Mouse (Mus musculus) liver, embryonic 15.5 days (tissue): ENCODE data around the gene Trmt5. TPM values are rescaled to one million over a fixed set of nuclear protein-coding genes. Genes with fewer than 3 reads are reported as not detected.
A peak's percentile ranks its signal among the peaks of the same experiment; 100 is the strongest.

ENCODE experiments used
- ATAC-seq: fragments of 200-750 bp; cut with Nextera tagmentation; 2 replicates; pipeline ENCODE4 v1.8.0; 2017; ENCODE audit warnings: moderate number of reproducible peaks, mild to moderate bottlenecking, moderate library complexity; ENCODE audit not compliant: insufficient read depth
- H3K27ac ChIP-seq: fragments of 300-500 bp; sonication (generic); replicated peaks from 2 replicates; pipeline ENCODE4 v1.5.1; 2015; ENCODE audit warnings: mild to moderate bottlenecking, inconsistent platforms
- H3K27me3 ChIP-seq: fragments of 300-500 bp; sonication (generic); 2 replicates; pipeline ENCODE4 v1.6.1; 2015; ENCODE audit warnings: mild to moderate bottlenecking, inconsistent platforms
- H3K36me3 ChIP-seq: fragments of 300-500 bp; sonication (generic); replicated peaks from 2 replicates; pipeline ENCODE4 v1.6.1; 2015; ENCODE audit warnings: moderate library complexity, mild to moderate bottlenecking, inconsistent platforms
- H3K4me1 ChIP-seq: fragments of 300-500 bp; sonication (generic); replicated peaks from 2 replicates; pipeline ENCODE4 v1.6.1; 2015; ENCODE audit warnings: inconsistent platforms
- H3K4me2 ChIP-seq: fragments of 300-500 bp; sonication (generic); 2 replicates; pipeline ENCODE4 v1.6.1; 2015; ENCODE audit warnings: moderate library complexity, mild to moderate bottlenecking, inconsistent platforms
- H3K4me3 ChIP-seq: fragments of 300-500 bp; sonication (generic); replicated peaks from 2 replicates; pipeline ENCODE4 v1.5.1; 2015; ENCODE audit warnings: mild to moderate bottlenecking, inconsistent platforms
- H3K9ac ChIP-seq: fragments of 300-500 bp; sonication (generic); 2 replicates; pipeline ENCODE4 v1.6.1; 2015; ENCODE audit warnings: moderate library complexity, mild to moderate bottlenecking, inconsistent platforms
- H3K9me3 ChIP-seq: fragments of 300-500 bp; sonication (generic); replicated peaks from 2 replicates; pipeline ENCODE4 v1.6.1; 2016; ENCODE audit warnings: inconsistent platforms
- WGBS: fragments of 180-500 bp; shearing (Covaris S2); methylation state at CpG from one replicate; pipeline ENCODE4 v1.1.7; 2015; ENCODE audit warnings: mixed read lengths; ENCODE audit not compliant: insufficient replicate concordance; 5-methylcytosine and 5-hydroxymethylcytosine counted together
- polyA plus RNA-seq: library from polyadenylated mRNA; unstranded; fragments of >200 nt; fragmentation: Nextera tagmentation; extraction: Ambion mirVana; gene quantifications from 2 replicates; pipeline ENCODE4 v1.2.1, GENCODE M21; 2015

Gene Trmt5
- polyA plus RNA-seq, 1 experiment from 2014 or later: 6.3 TPM

- no peaks in the 10 kb centered on the region for H3K27me3 ChIP-seq
- H3K9me3 ChIP-seq: no peaks in the 10 kb centered on the region
- no peaks in the 10 kb centered on the region for H3K4me1 ChIP-seq
- H3K9ac ChIP-seq: no peak overlapping the region
- no peak overlapping the region for H3K27ac ChIP-seq
- H3K36me3 ChIP-seq: no peaks in the 10 kb centered on the region
- no peak overlapping the region for H3K4me2 ChIP-seq
- WGBS: 56% methylated on average over 7 of the region's 7 CpGs
- no peak overlapping the region for H3K4me3 ChIP-seq
- no peak for ATAC-seq
These were observed 31.5 kb upstream of the Trmt5 start for GRCm38 (mm10) chr12:73317706-73318686.

DNA sequence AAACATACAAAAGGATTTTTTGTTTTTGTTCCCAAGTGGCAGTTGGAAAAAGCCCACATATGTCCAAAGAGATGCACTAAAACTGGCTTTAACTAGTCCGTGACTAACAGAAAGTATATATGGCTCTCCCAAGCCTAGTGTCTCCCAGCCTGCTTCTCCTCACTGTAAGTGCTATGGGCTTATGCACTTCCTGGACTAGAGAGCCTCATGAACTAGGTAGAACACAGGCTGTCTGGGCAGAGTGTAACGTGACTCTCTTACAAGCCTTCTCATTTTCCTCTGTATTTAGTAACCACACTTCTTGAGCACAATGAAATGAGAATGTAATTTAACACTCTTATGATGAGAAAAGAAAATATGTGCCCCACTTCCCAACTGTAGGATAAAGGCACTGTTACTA is 22.2 kb upstream of the Trmt5 start:
- no peak for ATAC-seq
- H3K4me3 ChIP-seq: no peak overlapping the region
- H3K9ac ChIP-seq: no peak overlapping the region

GRCm38 (mm10) chr12:73307750-73308149 is 21.2 kb upstream of the Trmt5 start:
- H3K36me3 ChIP-seq: no peaks in the 10 kb centered on the region
- H3K27me3 ChIP-seq: no peaks in the 10 kb centered on the region
- H3K4me1 ChIP-seq: no peaks in the 10 kb centered on the region
- H3K4me3 ChIP-seq: no peak overlapping the region
- H3K27ac ChIP-seq: no peak overlapping the region
- WGBS: 73% methylated on average over 4 of the region's 4 CpGs
- H3K4me2 ChIP-seq: no peak overlapping the region
- H3K9me3 ChIP-seq: no peaks in the 10 kb centered on the region
- no peak for ATAC-seq
- H3K9ac ChIP-seq: no peak overlapping the region

More for the DNA sequence above, 22.2 kb upstream of the Trmt5 start:
- Histone ChIP-seq H3K9me3 (no peaks in the 10 kb centered on the region), H3K27ac (no peak overlapping the region), H3K4me2 (no peak overlapping the region), H3K27me3 (no peaks in the 10 kb centered on the region), H3K36me3 (no peaks in the 10 kb centered on the region), H3K4me1 (no peaks in the 10 kb centered on the region)
- WGBS: 71% methylated on average over 2 of the region's 2 CpGs

DNA sequence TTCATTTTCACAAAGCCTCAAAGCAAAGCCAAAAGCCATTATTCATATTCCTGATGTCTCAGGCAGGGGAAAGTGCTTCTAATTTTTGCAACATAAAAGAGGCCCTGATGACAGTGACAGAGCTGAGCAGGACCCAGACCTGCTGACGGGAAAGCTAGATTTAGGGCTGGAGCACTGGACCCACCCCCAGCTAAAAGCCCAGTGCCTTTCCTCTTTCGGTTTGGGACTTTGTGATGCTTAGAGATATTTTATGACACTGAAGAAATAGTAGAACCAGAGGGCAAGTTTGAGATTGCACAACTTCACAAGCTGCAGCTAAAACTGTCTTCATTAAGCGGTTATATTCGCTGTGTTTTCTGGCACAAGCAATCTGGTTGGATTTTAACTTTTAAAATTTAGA is 18.1 kb upstream of the Trmt5 start:
- H3K9ac ChIP-seq: no peak overlapping the region
- H3K36me3 ChIP-seq: no peaks in the 10 kb centered on the region
- 75% methylated on average over 4 of the region's 4 CpGs for WGBS
- H3K27me3 ChIP-seq: no peaks in the 10 kb centered on the region
- H3K4me3 ChIP-seq: no peak overlapping the region
- H3K9me3 ChIP-seq: no peaks in the 10 kb centered on the region
- H3K27ac ChIP-seq: no peak overlapping the region
- no peak overlapping the region for H3K4me2 ChIP-seq
- no peak for ATAC-seq
- no peaks in the 10 kb centered on the region for H3K4me1 ChIP-seq

GRCm38 (mm10) chr12:73300531-73300930 is 14.0 kb upstream of the Trmt5 start:
- 71% methylated on average over 2 of the region's 2 CpGs for WGBS
- Histone ChIP-seq H3K9ac (no peak overlapping the region), H3K4me2 (no peak overlapping the region), H3K27ac (no peak overlapping the region), H3K27me3 (no peaks in the 10 kb centered on the region), H3K36me3 (no peaks in the 10 kb centered on the region), H3K4me1 (no peaks in the 10 kb centered on the region), H3K4me3 (no peak overlapping the region), H3K9me3 (no peaks in the 10 kb centered on the region)
- no peak for ATAC-seq

GRCm38 (mm10) chr12:73298621-73299020 is 12.1 kb upstream of the Trmt5 start:
- Histone ChIP-seq H3K36me3 (no peaks in the 10 kb centered on the region), H3K27me3 (no peaks in the 10 kb centered on the region), H3K9ac (no peak overlapping the region), H3K4me1 (no peaks in the 10 kb centered on the region), H3K4me3 (no peak overlapping the region), H3K27ac (no peak overlapping the region), H3K4me2 (no peak overlapping the region), H3K9me3 (no peaks in the 10 kb centered on the region)
- ATAC-seq: no peak
- 75% methylated on average over 5 of the region's 5 CpGs for WGBS

DNA sequence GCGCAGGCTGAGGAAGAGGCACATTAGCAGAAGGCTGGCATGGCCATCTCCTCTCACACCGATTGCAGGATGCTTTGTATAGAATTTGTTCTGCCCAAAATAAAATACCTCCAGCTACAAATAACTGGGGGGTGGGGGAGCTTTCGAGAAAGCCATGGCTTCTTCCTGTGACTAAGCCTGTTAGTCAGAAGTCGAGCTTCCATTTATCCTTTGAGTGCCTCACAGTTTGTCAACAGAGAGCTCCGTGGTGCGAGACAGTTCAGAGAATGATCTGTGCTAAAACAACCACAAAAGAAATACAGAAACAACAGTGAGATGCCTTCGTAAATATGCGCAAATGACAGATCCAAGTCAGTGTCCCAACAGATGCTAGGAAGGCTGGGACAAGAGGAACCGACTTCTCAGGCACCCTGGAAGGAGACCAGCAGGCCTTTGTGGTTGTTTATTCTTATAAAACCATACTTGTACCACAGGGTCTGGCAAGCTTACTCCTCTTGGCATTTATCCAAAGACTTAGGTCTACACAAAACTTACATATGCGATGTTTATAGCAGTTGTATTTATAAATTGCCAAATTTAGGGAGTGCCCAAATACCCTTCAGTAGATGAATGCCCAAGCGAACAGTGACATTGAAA is 9.1 kb upstream of the Trmt5 start:
- WGBS: 72% methylated on average over 11 of the region's 11 CpGs
- H3K9me3 ChIP-seq: no peaks in the 10 kb centered on the region

DNA sequence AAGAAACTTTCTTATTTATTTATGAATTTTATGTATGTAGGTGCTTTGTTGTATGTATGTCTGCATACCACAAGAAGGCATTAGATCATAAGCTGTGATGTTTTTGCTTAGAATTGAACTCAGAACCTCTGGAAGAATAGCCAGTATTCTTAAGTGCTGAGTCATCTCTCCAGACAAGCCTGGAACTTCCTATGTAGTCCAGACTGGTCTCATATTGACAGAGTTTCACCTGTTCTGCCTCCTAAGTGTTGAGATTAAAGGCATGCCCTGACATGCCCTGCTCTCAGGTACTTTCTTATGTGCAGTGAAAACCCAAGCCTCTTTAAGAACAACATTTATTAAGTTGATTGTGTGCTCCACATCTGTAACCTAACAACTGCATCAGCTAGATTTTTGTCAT is 8.4 kb upstream of the Trmt5 start:
- Histone ChIP-seq H3K4me1 (no peaks in the 10 kb centered on the region), H3K36me3 (peaks cover 6% of the 10 kb centered on the region; the same call in 1 of the 2 replicates), H3K9ac (no peak overlapping the region), H3K4me3 (no peak overlapping the region), H3K27ac (no peak overlapping the region), H3K27me3 (no peaks in the 10 kb centered on the region), H3K4me2 (no peak overlapping the region), H3K9me3 (no peaks in the 10 kb centered on the region)
- no peak for ATAC-seq

More for the DNA sequence above, 9.1 kb upstream of the Trmt5 start:
- Histone ChIP-seq H3K36me3 (peaks cover 6% of the 10 kb centered on the region; the same call in 1 of the 2 replicates), H3K27ac (no peak overlapping the region), H3K27me3 (no peaks in the 10 kb centered on the region), H3K4me1 (no peaks in the 10 kb centered on the region), H3K4me2 (no peak overlapping the region), H3K9ac (no peak overlapping the region), H3K4me3 (no peak overlapping the region)
- no peak for ATAC-seq

DNA sequence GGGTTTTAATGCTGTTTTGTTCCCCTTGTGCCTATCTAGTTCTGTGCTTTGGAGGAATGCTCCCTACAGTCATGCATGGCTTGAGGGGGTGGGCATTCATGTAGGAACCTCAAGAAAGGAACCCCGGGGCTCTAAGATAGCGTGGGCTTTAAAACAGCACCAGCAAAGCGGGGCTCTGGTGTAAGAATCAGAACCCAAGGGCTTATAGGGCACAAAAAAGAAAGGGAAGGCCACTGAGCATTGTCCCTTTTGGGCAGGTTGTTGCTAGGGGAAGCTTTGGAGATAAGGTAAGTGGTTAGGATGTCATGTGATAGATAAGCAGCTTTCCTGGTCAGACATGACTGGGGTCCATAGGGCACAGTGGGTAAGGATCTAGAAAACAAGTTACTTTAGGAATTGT is 2.1 kb upstream of the Trmt5 start:
- H3K4me3 ChIP-seq: no peak overlapping the region
- H3K36me3 ChIP-seq: peaks cover 12% of the 10 kb centered on the region
- no peak overlapping the region; the same call in 1 of the 2 replicates for H3K4me2 ChIP-seq
- H3K4me1 ChIP-seq: peaks cover 21% of the 10 kb centered on the region
- no peaks in the 10 kb centered on the region for H3K9me3 ChIP-seq
- no peak overlapping the region for H3K9ac ChIP-seq
- no peak for ATAC-seq
- H3K27ac ChIP-seq: no peak overlapping the region
- H3K27me3 ChIP-seq: no peaks in the 10 kb centered on the region
- 70% methylated on average over 3 of the region's 3 CpGs for WGBS

- 46% methylated on average over 8 of the region's 8 CpGs for WGBS
- H3K9ac ChIP-seq: no peak overlapping the region
- peaks cover 14% of the 10 kb centered on the region for H3K36me3 ChIP-seq
- H3K4me3 ChIP-seq: peak overlapping the region; percentile 77
- H3K27ac ChIP-seq: no peak overlapping the region
- peaks cover 21% of the 10 kb centered on the region for H3K4me1 ChIP-seq
- ATAC-seq: no peak
- peak overlapping the region; percentile 79 for H3K4me2 ChIP-seq
- no peaks in the 10 kb centered on the region for H3K9me3 ChIP-seq
- no peaks in the 10 kb centered on the region for H3K27me3 ChIP-seq
These were observed 1.1 kb upstream of the Trmt5 start for GRCm38 (mm10) chr12:73287609-73288008.

DNA sequence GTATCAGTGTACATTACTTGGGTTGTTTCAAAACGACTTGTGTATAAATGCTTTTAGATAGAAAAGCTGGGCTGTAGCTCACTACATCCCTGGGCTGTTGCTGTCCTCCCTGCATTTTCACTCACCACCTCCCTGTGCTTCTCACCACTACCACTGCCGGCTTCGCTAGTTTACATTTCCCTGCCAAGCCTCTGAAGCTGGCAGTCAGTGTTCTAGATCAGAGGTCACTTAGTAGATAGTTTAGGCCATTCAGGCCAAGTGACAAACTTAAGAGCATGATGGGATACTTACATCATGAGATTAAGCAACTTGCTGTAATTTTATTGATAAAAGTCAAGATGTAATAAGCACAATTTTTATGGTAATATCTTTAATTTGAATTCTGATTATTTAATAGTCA is 11.6 kb downstream of the Trmt5 start:
- WGBS: 66% methylated on average over 3 of the region's 3 CpGs
- Histone ChIP-seq H3K9ac (no peak overlapping the region), H3K36me3 (peaks cover 24% of the 10 kb centered on the region), H3K4me2 (no peak overlapping the region), H3K4me3 (no peak overlapping the region), H3K4me1 (no peaks in the 10 kb centered on the region), H3K27ac (no peak overlapping the region), H3K9me3 (no peaks in the 10 kb centered on the region), H3K27me3 (no peaks in the 10 kb centered on the region)
- no peak for ATAC-seq
